Mouse (Mus musculus): ENCODE results near the gene Sema7a. TPM values are rescaled to one million over a fixed set of nuclear protein-coding genes. Genes with fewer than 3 reads are reported as not detected.

The Sema7a gene
- total RNA-seq, 1 experiment = 7.5 TPM

DNA sequence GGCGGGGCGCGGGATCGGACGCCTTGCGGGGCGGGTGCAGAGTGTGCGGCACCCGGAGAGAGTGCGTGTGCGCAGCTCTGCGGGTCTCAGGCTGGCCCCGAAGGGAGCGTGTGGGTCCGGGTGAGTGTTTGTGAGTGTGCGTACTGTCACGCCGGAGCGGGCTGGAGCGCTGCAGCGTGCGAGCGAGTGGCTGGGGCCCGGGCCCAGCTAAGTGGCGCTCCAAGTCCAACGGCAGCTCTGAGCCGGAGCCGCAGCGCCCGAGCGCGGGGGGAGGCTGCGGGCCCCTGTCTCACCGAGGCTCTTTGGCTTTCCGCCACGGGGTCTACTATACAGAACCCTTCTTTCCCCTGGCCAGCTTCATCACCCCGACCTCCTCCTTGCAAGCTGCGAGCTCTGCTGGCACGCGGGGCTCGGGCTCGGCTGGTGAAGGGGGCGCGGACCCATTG is 460 bp downstream of the Sema7a start:
- in situ Hi-C loops (cut with MboI; ENCODE audit: low sequenced_read_pairs in 2 of 2, unreplicated experiment in 2 of 2) = no loop called here
- H3K36me3 ChIP-seq (ENCODE audit: control insufficient read depth, insufficient read depth, low read length, poor library complexity, severe bottlenecking) = no peaks in the 10 kb centered on the region
- H3K4me3 ChIP-seq (ENCODE audit: insufficient read depth in 1 of 2, low read depth in 1 of 2, low read length in 2 of 2, poor library complexity in 1 of 2, severe bottlenecking in 1 of 2) = peak overlapping the region; percentile 70 to 75
- H3K9me3 ChIP-seq (ENCODE audit: control insufficient read depth, insufficient read depth, low read depth, low read length) = no peaks in the 10 kb centered on the region
- TF ChIP-seq ZC3H11A (IDR thresholded peaks at IDR 0.05; ENCODE audit: borderline replicate concordance, low read depth, low read length) (no peak), MAFK (IDR thresholded peaks at IDR 0.05; ENCODE audit: insufficient read depth, low read depth, low read length) (no peak), HCFC1 (IDR thresholded peaks at IDR 0.05; ENCODE audit: borderline replicate concordance, insufficient read depth, low read length) (no peak), ZNF384 (IDR thresholded peaks at IDR 0.05; ENCODE audit: low read depth, low read length) (no peak), CHD2 (IDR thresholded peaks at IDR 0.05; ENCODE audit: low read depth, low read length) (no peak)
- no peak overlapping the region for H3K27ac ChIP-seq (ENCODE audit: insufficient read depth, low read depth, low read length, poor library complexity, severe bottlenecking)
- no peak for DNase-seq (ENCODE audit: low read depth, low spot score)
- H3K9ac ChIP-seq (ENCODE audit: insufficient read depth, low read depth, low read length, poor library complexity, severe bottlenecking) = peak overlapping the region; percentile 41
- peaks cover 0 to 7% of the 10 kb centered on the region in 2 experiments; a peak in 2 of 4 replicates for H3K4me1 ChIP-seq (ENCODE audit: control insufficient read depth in 2 of 2, insufficient read depth in 2 of 2, low read length in 2 of 2, poor library complexity in 1 of 2)

DNA sequence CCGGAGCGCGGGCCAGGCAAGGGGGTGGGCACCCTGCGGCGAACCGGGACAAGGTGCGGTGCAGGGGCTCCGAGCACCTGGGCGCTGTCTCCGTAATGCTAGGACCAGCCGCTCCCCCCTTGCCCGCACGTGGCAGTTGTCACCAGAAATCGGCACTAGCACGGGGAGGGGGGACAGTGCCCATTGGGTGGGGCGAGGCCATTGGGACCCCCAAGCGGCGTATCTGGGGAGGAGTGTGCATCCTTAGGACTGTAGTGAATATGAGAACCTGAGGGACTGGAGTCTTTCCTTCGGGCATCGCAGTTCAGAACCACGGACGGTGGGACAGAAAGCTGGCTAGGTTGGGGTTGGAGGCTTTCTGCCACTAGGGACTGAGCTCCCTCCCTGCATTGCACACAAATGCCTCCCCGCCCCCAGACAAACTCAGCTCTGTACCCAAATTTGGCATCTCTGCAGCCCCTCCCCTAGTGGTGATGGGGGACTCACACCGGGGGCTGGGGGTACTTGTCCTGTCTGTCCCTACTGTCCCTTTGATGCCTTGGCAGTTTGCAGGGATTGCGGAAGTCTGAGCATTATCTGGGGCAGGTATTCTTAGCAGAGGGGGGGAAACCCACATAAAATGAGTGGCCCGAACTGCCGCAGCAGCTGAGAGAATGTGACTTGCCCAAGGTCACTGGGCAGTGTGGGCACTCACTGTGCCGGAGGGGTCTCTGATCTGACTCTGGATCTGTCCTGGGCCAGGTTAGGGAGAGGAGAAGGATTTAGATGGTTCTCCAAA is 1.1 kb downstream of the Sema7a start:
- TF ChIP-seq ZNF384 (IDR thresholded peaks at IDR 0.05; ENCODE audit: low read depth, low read length) (no peak), CHD2 (IDR thresholded peaks at IDR 0.05; ENCODE audit: low read depth, low read length) (no peak), ZC3H11A (IDR thresholded peaks at IDR 0.05; ENCODE audit: borderline replicate concordance, low read depth, low read length) (no peak), MAFK (IDR thresholded peaks at IDR 0.05; ENCODE audit: insufficient read depth, low read depth, low read length) (no peak), HCFC1 (IDR thresholded peaks at IDR 0.05; ENCODE audit: borderline replicate concordance, insufficient read depth, low read length) (no peak)
- H3K9me3 ChIP-seq (ENCODE audit: control insufficient read depth, insufficient read depth, low read depth, low read length) = no peaks in the 10 kb centered on the region
- DNase-seq (ENCODE audit: low read depth, low spot score) = peak; percentile 42
- H3K9ac ChIP-seq (ENCODE audit: insufficient read depth, low read depth, low read length, poor library complexity, severe bottlenecking) = no peak overlapping the region
- H3K27ac ChIP-seq (ENCODE audit: insufficient read depth, low read depth, low read length, poor library complexity, severe bottlenecking) = no peak overlapping the region
- H3K4me3 ChIP-seq (ENCODE audit: insufficient read depth in 1 of 2, low read depth in 1 of 2, low read length in 2 of 2, poor library complexity in 1 of 2, severe bottlenecking in 1 of 2) = peak overlapping the region; percentile 70 to 75
- H3K4me1 ChIP-seq (ENCODE audit: control insufficient read depth in 2 of 2, insufficient read depth in 2 of 2, low read length in 2 of 2, poor library complexity in 1 of 2) = peaks cover 0 to 7% of the 10 kb centered on the region in 2 experiments; a peak in 2 of 4 replicates
- no peaks in the 10 kb centered on the region for H3K36me3 ChIP-seq (ENCODE audit: control insufficient read depth, insufficient read depth, low read length, poor library complexity, severe bottlenecking)
- in situ Hi-C loops (cut with MboI; ENCODE audit: low sequenced_read_pairs in 2 of 2, unreplicated experiment in 2 of 2) = no loop called here

DNA sequence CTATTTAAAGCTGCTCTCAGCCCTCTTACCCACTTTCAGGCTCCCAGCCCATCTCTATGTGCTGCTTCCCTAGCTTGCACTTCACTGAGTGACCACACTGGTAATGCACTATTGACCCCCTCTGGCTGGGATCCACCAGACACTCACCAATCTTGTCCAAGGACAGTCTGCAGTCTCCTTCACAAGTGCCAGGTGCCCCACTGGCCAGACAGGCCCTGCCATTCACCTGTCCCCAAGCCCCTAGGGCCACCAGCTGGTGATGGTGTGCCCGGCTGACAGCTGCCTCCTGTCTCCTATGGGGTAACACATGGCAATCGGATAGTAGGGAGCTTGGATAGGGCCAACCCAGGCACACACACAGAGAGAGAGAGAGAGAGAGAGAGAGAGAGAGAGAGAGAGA is 2.1 kb downstream of the Sema7a start:
- H3K9ac ChIP-seq (ENCODE audit: insufficient read depth, low read depth, low read length, poor library complexity, severe bottlenecking) = no peak overlapping the region
- no peak for TF ChIP-seq CHD2 (IDR thresholded peaks at IDR 0.05; ENCODE audit: low read depth, low read length)
- no peak for TF ChIP-seq ZC3H11A (IDR thresholded peaks at IDR 0.05; ENCODE audit: borderline replicate concordance, low read depth, low read length)
- no peak for TF ChIP-seq HCFC1 (IDR thresholded peaks at IDR 0.05; ENCODE audit: borderline replicate concordance, insufficient read depth, low read length)
- no peak for TF ChIP-seq MAFK (IDR thresholded peaks at IDR 0.05; ENCODE audit: insufficient read depth, low read depth, low read length)
- no peak for TF ChIP-seq ZNF384 (IDR thresholded peaks at IDR 0.05; ENCODE audit: low read depth, low read length)
- DNase-seq (ENCODE audit: low read depth, low spot score) = no peak
- in situ Hi-C loops (cut with MboI; ENCODE audit: low sequenced_read_pairs in 2 of 2, unreplicated experiment in 2 of 2) = no loop called here
- H3K4me3 ChIP-seq (ENCODE audit: insufficient read depth in 1 of 2, low read depth in 1 of 2, low read length in 2 of 2, poor library complexity in 1 of 2, severe bottlenecking in 1 of 2) = no peak overlapping the region
- no peak overlapping the region for H3K27ac ChIP-seq (ENCODE audit: insufficient read depth, low read depth, low read length, poor library complexity, severe bottlenecking)
- peaks cover 0 to 7% of the 10 kb centered on the region in 2 experiments; a peak in 2 of 4 replicates for H3K4me1 ChIP-seq (ENCODE audit: control insufficient read depth in 2 of 2, insufficient read depth in 2 of 2, low read length in 2 of 2, poor library complexity in 1 of 2)
- no peaks in the 10 kb centered on the region for H3K9me3 ChIP-seq (ENCODE audit: control insufficient read depth, insufficient read depth, low read depth, low read length)
- no peaks in the 10 kb centered on the region for H3K36me3 ChIP-seq (ENCODE audit: control insufficient read depth, insufficient read depth, low read length, poor library complexity, severe bottlenecking)

DNA sequence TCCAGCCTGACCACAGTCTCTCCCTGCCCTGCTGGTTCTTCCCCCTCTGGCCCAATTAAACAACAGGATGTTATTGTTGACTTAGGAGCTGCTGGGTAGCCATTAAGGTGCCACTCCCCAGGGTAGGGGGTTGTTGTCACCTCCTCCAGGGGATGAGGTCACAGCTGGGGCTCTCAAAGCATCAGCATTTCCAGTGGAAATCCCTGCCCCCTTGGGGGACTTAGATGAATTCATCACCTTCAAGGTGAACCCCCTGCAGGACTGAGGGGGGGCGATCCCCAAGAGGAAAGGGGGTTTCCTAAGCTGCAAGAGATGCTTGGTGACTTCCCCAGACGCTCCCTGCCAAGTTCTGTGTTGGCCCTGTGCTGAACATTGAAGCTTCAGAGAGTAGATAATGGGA is 3.2 kb downstream of the Sema7a start:
- DNase-seq (ENCODE audit: low read depth, low spot score) = no peak
- no peak overlapping the region for H3K4me3 ChIP-seq (ENCODE audit: insufficient read depth in 1 of 2, low read depth in 1 of 2, low read length in 2 of 2, poor library complexity in 1 of 2, severe bottlenecking in 1 of 2)
- TF ChIP-seq ZNF384 (IDR thresholded peaks at IDR 0.05; ENCODE audit: low read depth, low read length) (no peak), MAFK (IDR thresholded peaks at IDR 0.05; ENCODE audit: insufficient read depth, low read depth, low read length) (no peak), HCFC1 (IDR thresholded peaks at IDR 0.05; ENCODE audit: borderline replicate concordance, insufficient read depth, low read length) (no peak), CHD2 (IDR thresholded peaks at IDR 0.05; ENCODE audit: low read depth, low read length) (no peak), ZC3H11A (IDR thresholded peaks at IDR 0.05; ENCODE audit: borderline replicate concordance, low read depth, low read length) (no peak)
- H3K36me3 ChIP-seq (ENCODE audit: control insufficient read depth, insufficient read depth, low read length, poor library complexity, severe bottlenecking) = no peaks in the 10 kb centered on the region
- H3K9ac ChIP-seq (ENCODE audit: insufficient read depth, low read depth, low read length, poor library complexity, severe bottlenecking) = no peak overlapping the region
- H3K9me3 ChIP-seq (ENCODE audit: control insufficient read depth, insufficient read depth, low read depth, low read length) = no peaks in the 10 kb centered on the region
- H3K4me1 ChIP-seq (ENCODE audit: control insufficient read depth in 2 of 2, insufficient read depth in 2 of 2, low read length in 2 of 2, poor library complexity in 1 of 2) = peaks cover 0 to 9% of the 10 kb centered on the region in 2 experiments; a peak in 2 of 4 replicates
- in situ Hi-C loops (cut with MboI; ENCODE audit: low sequenced_read_pairs in 2 of 2, unreplicated experiment in 2 of 2) = no loop called here
- H3K27ac ChIP-seq (ENCODE audit: insufficient read depth, low read depth, low read length, poor library complexity, severe bottlenecking) = no peak overlapping the region

All from ES-E14 (cell line).